Mouse (Mus musculus): ENCODE measurements around the gene Lrrc71. TPM values are rescaled to one million over a fixed set of nuclear protein-coding genes. Genes with fewer than 3 reads are reported as not detected.

Gene Lrrc71
- polyA plus RNA-seq, 1 experiment from 2014 or later = 0.23 TPM

DNA sequence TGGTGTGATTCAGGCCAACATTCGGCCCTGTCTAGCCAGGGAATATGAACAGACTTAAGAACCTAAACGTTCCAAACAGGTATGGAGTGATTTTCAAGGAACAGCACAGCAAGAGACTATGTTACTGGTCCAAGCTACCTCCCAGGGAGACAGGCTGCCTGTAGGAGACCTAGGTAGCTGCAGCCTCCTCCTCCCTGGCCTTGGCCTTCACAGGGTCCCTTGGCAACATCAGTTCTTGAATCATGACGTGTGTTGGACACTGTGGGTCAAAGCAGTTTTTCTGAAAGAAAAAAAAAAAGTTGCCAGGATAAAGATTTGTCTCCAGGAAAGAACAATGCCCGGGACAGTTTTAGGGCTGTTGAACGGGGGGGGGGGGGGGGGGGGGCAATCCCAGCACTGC lies 9.5 kb downstream of the Lrrc71 start:
- Histone ChIP-seq H3K4me3 (ENCODE audit: low read depth, low read length) (no peak overlapping the region), H3K9ac (ENCODE audit: low read depth, low read length) (no peak overlapping the region), H3K36me3 (ENCODE audit: control insufficient read depth, insufficient read depth) (peaks cover 48% of the 10 kb centered on the region), H3K4me2 (replicated peaks; ENCODE audit: low read depth) (no peak overlapping the region), H3K4me1 (replicated peaks; ENCODE audit: control insufficient read depth, insufficient read depth, low read length) (no peaks in the 10 kb centered on the region), H3K27ac (ENCODE audit: low read depth, low read length) (no peak overlapping the region), H3K9me3 (ENCODE audit: control insufficient read depth) (no peaks in the 10 kb centered on the region), H3K27me3 (replicated peaks; ENCODE audit: control insufficient read depth, insufficient read depth, low read length) (no peaks in the 10 kb centered on the region)
- ATAC-seq = no peak
- WGBS = 75% methylated on average over 5 of the region's 5 CpGs
- no peak for TF ChIP-seq CTCF (IDR thresholded peaks at IDR 0.05; ENCODE audit: low read depth)

- TF ChIP-seq CTCF (IDR thresholded peaks at IDR 0.05; ENCODE audit: low read depth) = no peak
- no peaks in the 10 kb centered on the region for H3K27me3 ChIP-seq (replicated peaks; ENCODE audit: control insufficient read depth, insufficient read depth, low read length)
Measured at GRCm38 (mm10) chr3:87735335-87735734, 13.1 kb downstream of the Lrrc71 start.

GRCm38 (mm10) chr3:87733984-87734761 lies 14.3 kb downstream of the Lrrc71 start:
- Histone ChIP-seq H3K9me3 (ENCODE audit: control insufficient read depth) (no peaks in the 10 kb centered on the region), H3K9ac (ENCODE audit: low read depth, low read length) (no peak overlapping the region), H3K4me1 (replicated peaks; ENCODE audit: control insufficient read depth, insufficient read depth, low read length) (no peaks in the 10 kb centered on the region), H3K4me3 (ENCODE audit: low read depth, low read length) (no peak overlapping the region), H3K27ac (ENCODE audit: low read depth, low read length) (no peak overlapping the region), H3K36me3 (ENCODE audit: control insufficient read depth, insufficient read depth) (peaks cover 92% of the 10 kb centered on the region), H3K27me3 (replicated peaks; ENCODE audit: control insufficient read depth, insufficient read depth, low read length) (no peaks in the 10 kb centered on the region), H3K4me2 (replicated peaks; ENCODE audit: low read depth) (no peak overlapping the region)
- no peak for TF ChIP-seq CTCF (IDR thresholded peaks at IDR 0.05; ENCODE audit: low read depth)
- ATAC-seq = no peak
- 89% methylated on average over 11 of the region's 11 CpGs for WGBS

More at GRCm38 (mm10) chr3:87735335-87735734, 13.1 kb downstream of the Lrrc71 start:
- H3K27ac ChIP-seq (ENCODE audit: low read depth, low read length) = no peak overlapping the region
- no peak overlapping the region for H3K4me3 ChIP-seq (ENCODE audit: low read depth, low read length)
- ATAC-seq = no peak
- H3K36me3 ChIP-seq (ENCODE audit: control insufficient read depth, insufficient read depth) = peaks cover 81% of the 10 kb centered on the region
- no peaks in the 10 kb centered on the region for H3K4me1 ChIP-seq (replicated peaks; ENCODE audit: control insufficient read depth, insufficient read depth, low read length)
- H3K9me3 ChIP-seq (ENCODE audit: control insufficient read depth) = no peaks in the 10 kb centered on the region
- no peak overlapping the region for H3K9ac ChIP-seq (ENCODE audit: low read depth, low read length)
- no peak overlapping the region for H3K4me2 ChIP-seq (replicated peaks; ENCODE audit: low read depth)
- 75% methylated on average over 9 of the region's 9 CpGs for WGBS

DNA sequence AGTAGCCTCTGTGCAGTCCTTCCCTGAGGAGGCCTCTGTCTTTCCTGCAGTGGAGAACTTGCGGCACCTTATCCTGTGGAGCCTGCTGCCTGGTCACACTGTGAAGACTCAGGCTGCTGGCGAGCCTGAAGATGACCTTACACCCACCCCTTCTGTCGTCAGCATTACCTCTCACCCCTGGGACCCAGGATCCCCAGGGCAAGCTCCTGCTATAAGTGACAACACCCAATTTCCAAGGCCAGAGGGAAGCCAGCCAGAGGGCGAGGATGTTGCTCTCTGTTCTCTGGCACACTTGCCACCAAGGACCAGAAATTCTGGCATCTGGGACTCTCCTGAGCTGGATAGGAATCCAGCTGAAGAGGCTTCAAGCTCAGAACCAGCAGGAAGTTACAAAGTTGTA lies 15.3 kb downstream of the Lrrc71 start:
- Histone ChIP-seq H3K4me3 (ENCODE audit: low read depth, low read length) (no peak overlapping the region), H3K4me1 (replicated peaks; ENCODE audit: control insufficient read depth, insufficient read depth, low read length) (no peaks in the 10 kb centered on the region), H3K36me3 (ENCODE audit: control insufficient read depth, insufficient read depth) (peaks cover 95% of the 10 kb centered on the region), H3K4me2 (replicated peaks; ENCODE audit: low read depth) (no peak overlapping the region), H3K27ac (ENCODE audit: low read depth, low read length) (no peak overlapping the region), H3K9ac (ENCODE audit: low read depth, low read length) (no peak overlapping the region), H3K27me3 (replicated peaks; ENCODE audit: control insufficient read depth, insufficient read depth, low read length) (no peaks in the 10 kb centered on the region), H3K9me3 (ENCODE audit: control insufficient read depth) (no peaks in the 10 kb centered on the region)
- no peak for TF ChIP-seq CTCF (IDR thresholded peaks at IDR 0.05; ENCODE audit: low read depth)
- 70% methylated on average over 4 of the region's 4 CpGs for WGBS
- no peak for ATAC-seq

- H3K27me3 ChIP-seq (replicated peaks; ENCODE audit: control insufficient read depth, insufficient read depth, low read length) = no peaks in the 10 kb centered on the region
- ATAC-seq = no peak
- peaks cover 92% of the 10 kb centered on the region for H3K36me3 ChIP-seq (ENCODE audit: control insufficient read depth, insufficient read depth)
- 70% methylated on average over 6 of the region's 6 CpGs for WGBS
- H3K4me2 ChIP-seq (replicated peaks; ENCODE audit: low read depth) = no peak overlapping the region
- no peak overlapping the region for H3K9ac ChIP-seq (ENCODE audit: low read depth, low read length)
- H3K4me3 ChIP-seq (ENCODE audit: low read depth, low read length) = no peak overlapping the region
- TF ChIP-seq CTCF (IDR thresholded peaks at IDR 0.05; ENCODE audit: low read depth) = no peak
- H3K4me1 ChIP-seq (replicated peaks; ENCODE audit: control insufficient read depth, insufficient read depth, low read length) = no peaks in the 10 kb centered on the region
- H3K27ac ChIP-seq (ENCODE audit: low read depth, low read length) = no peak overlapping the region
- H3K9me3 ChIP-seq (ENCODE audit: control insufficient read depth) = no peaks in the 10 kb centered on the region
Measured at GRCm38 (mm10) chr3:87728696-87729095, 19.7 kb downstream of the Lrrc71 start.

- no peak for ATAC-seq
- H3K27me3 ChIP-seq (replicated peaks; ENCODE audit: control insufficient read depth, insufficient read depth, low read length) = no peaks in the 10 kb centered on the region
- no peak overlapping the region for H3K9ac ChIP-seq (ENCODE audit: low read depth, low read length)
- no peaks in the 10 kb centered on the region for H3K4me1 ChIP-seq (replicated peaks; ENCODE audit: control insufficient read depth, insufficient read depth, low read length)
- no peak for TF ChIP-seq CTCF (IDR thresholded peaks at IDR 0.05; ENCODE audit: low read depth)
- no peaks in the 10 kb centered on the region for H3K9me3 ChIP-seq (ENCODE audit: control insufficient read depth)
- H3K4me3 ChIP-seq (ENCODE audit: low read depth, low read length) = no peak overlapping the region
- 94% methylated on average over 7 of the region's 7 CpGs for WGBS
- H3K36me3 ChIP-seq (ENCODE audit: control insufficient read depth, insufficient read depth) = peaks cover 90% of the 10 kb centered on the region
- no peak overlapping the region for H3K27ac ChIP-seq (ENCODE audit: low read depth, low read length)
- no peak overlapping the region for H3K4me2 ChIP-seq (replicated peaks; ENCODE audit: low read depth)
Measured at GRCm38 (mm10) chr3:87726191-87726590, 22.2 kb downstream of the Lrrc71 start.

Measured in intestine, postnatal 0 days (tissue).